Mouse (Mus musculus): ENCODE measurements around the gene Gm10160. TPM values are rescaled to one million over a fixed set of nuclear protein-coding genes. Genes with fewer than 3 reads are reported as not detected.

The Gm10160 gene
- polyA plus RNA-seq, 1 experiment from 2014 or later, result not detected

GRCm38 (mm10) chr7:81828681-81829378, 26.8 kb downstream of the Gm10160 start:
- Histone ChIP-seq H3K9ac (ENCODE audit: low read length) (peak overlapping the region; percentile 90), H3K27ac (ENCODE audit: low read length) (peak overlapping the region; percentile 97), H3K27me3 (ENCODE audit: control insufficient read depth, insufficient read depth, low read length) (no peaks in the 10 kb centered on the region), H3K4me2 (ENCODE audit: low read depth, low read length) (peak overlapping the region; percentile 88), H3K4me3 (ENCODE audit: low read length) (peak overlapping the region; percentile 77), H3K9me3 (replicated peaks; ENCODE audit: control insufficient read depth, low read length) (no peaks in the 10 kb centered on the region), H3K4me1 (ENCODE audit: control insufficient read depth, insufficient read depth, low read length) (peaks cover 43% of the 10 kb centered on the region), H3K36me3 (ENCODE audit: control insufficient read depth, insufficient read depth) (no peaks in the 10 kb centered on the region)
- under 1% methylated on average over 88 of the region's 91 CpGs for WGBS
- peak; percentile 52 for ATAC-seq (replicated peaks; ENCODE audit: extremely low read depth, insufficient read depth, low FRiP score)

- WGBS, result 20% methylated on average over 17 of the region's 17 CpGs
- Histone ChIP-seq H3K27me3 (ENCODE audit: control insufficient read depth, insufficient read depth, low read length) (no peaks in the 10 kb centered on the region), H3K9me3 (replicated peaks; ENCODE audit: control insufficient read depth, low read length) (no peaks in the 10 kb centered on the region), H3K4me2 (ENCODE audit: low read depth, low read length) (peak overlapping the region; percentile 88), H3K4me3 (ENCODE audit: low read length) (peak overlapping the region; percentile 77), H3K4me1 (ENCODE audit: control insufficient read depth, insufficient read depth, low read length) (peaks cover 45% of the 10 kb centered on the region), H3K36me3 (ENCODE audit: control insufficient read depth, insufficient read depth) (no peaks in the 10 kb centered on the region), H3K9ac (ENCODE audit: low read length) (peak overlapping the region; percentile 90), H3K27ac (ENCODE audit: low read length) (peak overlapping the region; percentile 97)
- no peak for ATAC-seq (replicated peaks; ENCODE audit: extremely low read depth, insufficient read depth, low FRiP score)
Measured at GRCm38 (mm10) chr7:81827806-81828667, 27.6 kb downstream of the Gm10160 start.

- no peaks in the 10 kb centered on the region for H3K36me3 ChIP-seq (ENCODE audit: control insufficient read depth, insufficient read depth)
- no peaks in the 10 kb centered on the region for H3K9me3 ChIP-seq (replicated peaks; ENCODE audit: control insufficient read depth, low read length)
- no peaks in the 10 kb centered on the region for H3K27me3 ChIP-seq (ENCODE audit: control insufficient read depth, insufficient read depth, low read length)
- peak overlapping the region; percentile 58 for H3K4me2 ChIP-seq (ENCODE audit: low read depth, low read length)
- no peak for ATAC-seq (replicated peaks; ENCODE audit: extremely low read depth, insufficient read depth, low FRiP score)
- WGBS, result 10% methylated on average over 3 of the region's 3 CpGs
- H3K4me3 ChIP-seq (ENCODE audit: low read length), result peak overlapping the region; percentile 30
- peak overlapping the region; percentile 47 for H3K27ac ChIP-seq (ENCODE audit: low read length)
- peaks cover 45% of the 10 kb centered on the region for H3K4me1 ChIP-seq (ENCODE audit: control insufficient read depth, insufficient read depth, low read length)
- peak overlapping the region; percentile 49; the same call in 1 of the 2 replicates for H3K9ac ChIP-seq (ENCODE audit: low read length)
Measured at GRCm38 (mm10) chr7:81825381-81825780, 30.2 kb downstream of the Gm10160 start.

GRCm38 (mm10) chr7:81824906-81825305, 30.7 kb downstream of the Gm10160 start:
- H3K27me3 ChIP-seq (ENCODE audit: control insufficient read depth, insufficient read depth, low read length), result no peaks in the 10 kb centered on the region
- H3K4me2 ChIP-seq (ENCODE audit: low read depth, low read length), result peak overlapping the region; percentile 58; the same call in 1 of the 2 replicates
- no peak for ATAC-seq (replicated peaks; ENCODE audit: extremely low read depth, insufficient read depth, low FRiP score)
- H3K4me1 ChIP-seq (ENCODE audit: control insufficient read depth, insufficient read depth, low read length), result peaks cover 42% of the 10 kb centered on the region
- no peaks in the 10 kb centered on the region for H3K9me3 ChIP-seq (replicated peaks; ENCODE audit: control insufficient read depth, low read length)
- no peak overlapping the region for H3K27ac ChIP-seq (ENCODE audit: low read length)
- H3K36me3 ChIP-seq (ENCODE audit: control insufficient read depth, insufficient read depth), result no peaks in the 10 kb centered on the region
- no peak overlapping the region for H3K9ac ChIP-seq (ENCODE audit: low read length)
- no peak overlapping the region for H3K4me3 ChIP-seq (ENCODE audit: low read length)
- WGBS, result 50% methylated on average over 3 of the region's 3 CpGs

- no peak overlapping the region for H3K9ac ChIP-seq (ENCODE audit: low read length)
- 44% methylated on average over 5 of the region's 5 CpGs for WGBS
- no peaks in the 10 kb centered on the region for H3K4me1 ChIP-seq (ENCODE audit: control insufficient read depth, insufficient read depth, low read length)
- no peak overlapping the region for H3K4me2 ChIP-seq (ENCODE audit: low read depth, low read length)
- H3K9me3 ChIP-seq (replicated peaks; ENCODE audit: control insufficient read depth, low read length), result no peaks in the 10 kb centered on the region
- H3K36me3 ChIP-seq (ENCODE audit: control insufficient read depth, insufficient read depth), result peaks cover 5% of the 10 kb centered on the region; the same call in 1 of the 2 replicates
- H3K4me3 ChIP-seq (ENCODE audit: low read length), result no peak overlapping the region
- H3K27ac ChIP-seq (ENCODE audit: low read length), result no peak overlapping the region
- no peak for ATAC-seq (replicated peaks; ENCODE audit: extremely low read depth, insufficient read depth, low FRiP score)
- no peaks in the 10 kb centered on the region for H3K27me3 ChIP-seq (ENCODE audit: control insufficient read depth, insufficient read depth, low read length)
Measured at GRCm38 (mm10) chr7:81806067-81806466, 49.5 kb downstream of the Gm10160 start.

Other genes starting within 250 kb of the Gm10160 start
- gene Homer2, start 148.3 kb downstream of the Gm10160 start, polyA plus RNA-seq (2015; fragmentation: Nextera tagmentation; extraction: Ambion mirVana), result 53.9 and 59.9 TPM in 2 replicates
- gene Ramac, start 92.9 kb downstream of the Gm10160 start, polyA plus RNA-seq (2015; fragmentation: Nextera tagmentation; extraction: Ambion mirVana), result 83.3 and 106 TPM in 2 replicates
- gene 3110040N11Rik, start 66.3 kb downstream of the Gm10160 start, polyA plus RNA-seq (2015; fragmentation: Nextera tagmentation; extraction: Ambion mirVana), result 35.6 and 42.4 TPM in 2 replicates
- 86.7 and 87.0 TPM in 2 replicates for gene Btbd1, start 26.4 kb downstream of the Gm10160 start, polyA plus RNA-seq (2015; fragmentation: Nextera tagmentation; extraction: Ambion mirVana)
- 35.6 and 44.4 TPM in 2 replicates for gene Tm6sf1, start 3.2 kb upstream of the Gm10160 start, polyA plus RNA-seq (2015; fragmentation: Nextera tagmentation; extraction: Ambion mirVana)
- 9.7 and 9.9 TPM in 2 replicates for gene Hdgfl3, start 78.7 kb upstream of the Gm10160 start, polyA plus RNA-seq (2015; fragmentation: Nextera tagmentation; extraction: Ambion mirVana)
- gene Bnc1, start 136.5 kb upstream of the Gm10160 start, polyA plus RNA-seq (2015; fragmentation: Nextera tagmentation; extraction: Ambion mirVana), result 2.7 and 3.0 TPM in 2 replicates

Measured in heart, embryonic 16.5 days (tissue).